Mouse (Mus musculus) adrenal gland, postnatal 14 days (tissue): Measurements from ENCODE around the gene Dexi. TPM values are rescaled to one million over a fixed set of nuclear protein-coding genes. Genes with fewer than 3 reads are reported as not detected.

Source experiments
- DNase-seq: peaks from one replicate; pipeline ENCODE4 v3.0.0; 2021; ENCODE audit warnings: mixed read lengths
- total RNA-seq: library from RNA; stranded (reverse); gene quantifications from 2 replicates; pipeline ENCODE4 v1.2.3, GENCODE M21; 2021

Dexi gene
- total RNA-seq, 1 experiment from 2014 or later, result 17.4 TPM

DNA sequence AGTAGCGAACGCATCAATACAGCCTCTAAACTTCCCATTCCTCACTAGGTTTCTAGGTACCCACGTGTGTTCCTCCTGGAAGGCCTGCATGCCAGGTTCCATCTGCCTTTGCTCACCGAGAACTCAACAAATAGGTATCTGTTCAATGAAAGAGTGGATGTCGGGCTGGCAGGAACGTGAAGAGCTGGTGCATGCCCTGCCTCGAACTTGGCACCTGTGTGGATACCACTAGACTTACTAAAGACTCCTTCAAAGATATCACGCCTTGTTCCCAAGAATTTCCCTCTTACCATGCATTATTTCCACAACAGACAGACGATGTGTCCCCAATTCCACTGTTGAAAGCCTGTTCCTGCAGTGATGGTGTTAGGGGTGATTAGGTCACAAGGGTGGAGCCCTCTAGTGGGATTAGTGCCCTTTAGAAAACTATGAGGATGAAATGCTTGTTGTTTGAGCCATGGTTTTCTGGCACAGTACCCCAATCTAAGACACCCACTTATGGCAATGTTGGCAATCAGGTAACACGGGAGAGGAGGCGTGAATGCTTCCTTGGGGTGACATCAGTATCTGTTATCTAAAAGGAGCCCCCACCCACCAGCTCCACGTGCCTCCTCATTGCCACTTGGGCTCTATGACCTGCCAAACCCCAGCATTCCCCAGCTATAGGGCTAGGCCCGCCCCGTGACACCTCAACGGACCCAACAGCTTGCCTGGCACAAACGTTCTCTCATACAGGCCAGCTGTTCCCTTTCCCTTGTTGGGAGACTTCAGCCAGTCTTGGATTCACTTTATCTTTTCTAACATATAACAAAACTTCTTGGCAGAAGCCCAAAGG, 1.9 kb downstream of the Dexi start:
- DNase-seq, result no peak

DNA sequence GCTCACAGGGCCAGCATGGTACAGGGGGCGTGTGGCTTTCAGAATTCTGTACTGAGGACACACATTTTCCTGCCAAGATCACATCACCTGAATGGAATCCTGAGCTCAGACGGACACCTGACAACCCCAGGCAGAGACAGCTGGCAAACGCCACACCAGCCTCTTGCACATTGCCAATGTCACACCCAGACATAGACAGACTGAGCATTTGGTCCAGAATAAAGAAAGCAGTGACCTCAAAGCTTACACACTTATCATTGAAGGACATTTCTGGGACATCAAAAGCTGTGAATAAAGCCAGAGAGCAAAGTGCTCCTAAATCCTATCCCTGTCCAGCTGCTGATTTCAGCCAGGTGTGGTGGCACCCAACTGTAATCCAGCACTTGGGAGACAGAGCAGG, 5.9 kb downstream of the Dexi start:
- DNase-seq, result no peak

DNA sequence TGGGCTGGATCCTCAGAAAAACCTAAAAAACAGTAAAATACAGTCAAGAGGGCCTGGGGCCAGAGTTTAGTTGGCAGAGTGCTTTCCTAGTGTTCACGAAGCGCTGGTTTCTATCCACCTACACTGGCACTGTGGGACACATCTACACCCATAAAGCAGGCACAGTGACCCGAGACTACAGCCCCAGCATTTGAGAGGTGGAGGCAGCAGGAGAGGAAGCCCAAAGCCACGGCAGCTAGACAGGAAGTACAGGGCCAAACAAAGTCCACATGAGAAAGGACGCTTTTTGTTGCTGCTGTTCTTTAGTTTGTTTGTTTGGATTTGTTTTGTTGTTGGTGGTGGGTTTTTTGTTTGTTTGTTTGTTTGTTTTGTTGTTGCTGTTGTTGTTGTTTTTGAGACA, 6.5 kb downstream of the Dexi start:
- DNase-seq, result no peak

DNA sequence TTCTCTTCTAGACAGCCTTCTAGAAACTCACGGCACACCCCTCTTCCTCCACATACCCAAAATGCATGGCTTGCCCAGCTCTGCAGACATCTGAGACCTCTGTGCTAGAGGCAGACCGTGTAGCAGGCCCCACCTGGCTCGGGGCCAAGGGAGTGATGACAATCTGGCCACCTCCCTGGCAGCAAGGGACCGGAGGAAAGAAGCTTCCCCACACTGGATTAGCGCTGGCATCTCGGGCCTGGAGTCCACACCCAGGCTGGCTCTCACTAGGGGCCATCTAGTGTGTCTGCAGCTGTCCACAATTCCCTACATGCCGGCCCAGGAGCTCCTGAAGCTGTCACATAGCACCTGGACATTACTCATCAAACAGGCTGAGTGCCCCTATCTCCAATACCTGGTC, 8.3 kb downstream of the Dexi start:
- DNase-seq, result peak; percentile 29

DNA sequence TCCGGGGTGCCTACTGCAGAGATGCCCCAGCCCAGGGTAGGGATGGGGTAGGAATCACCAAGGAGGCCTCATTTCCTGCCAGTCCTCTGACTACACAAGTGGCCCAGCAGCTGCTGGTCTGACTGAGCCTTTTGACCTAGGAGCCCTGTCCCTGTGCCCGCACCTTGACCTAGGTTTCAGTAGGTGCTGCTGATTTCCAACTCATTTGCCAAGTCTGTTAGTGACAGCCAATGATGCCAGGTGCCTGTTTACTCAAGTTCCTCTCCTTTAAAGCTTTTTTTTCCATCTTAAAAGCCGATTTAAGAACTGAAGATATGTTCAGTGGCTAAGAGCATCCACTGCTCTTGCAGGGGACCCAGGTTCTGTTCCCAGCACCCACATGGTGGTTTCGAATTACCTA, 9.1 kb downstream of the Dexi start:
- DNase-seq, result no peak

DNA sequence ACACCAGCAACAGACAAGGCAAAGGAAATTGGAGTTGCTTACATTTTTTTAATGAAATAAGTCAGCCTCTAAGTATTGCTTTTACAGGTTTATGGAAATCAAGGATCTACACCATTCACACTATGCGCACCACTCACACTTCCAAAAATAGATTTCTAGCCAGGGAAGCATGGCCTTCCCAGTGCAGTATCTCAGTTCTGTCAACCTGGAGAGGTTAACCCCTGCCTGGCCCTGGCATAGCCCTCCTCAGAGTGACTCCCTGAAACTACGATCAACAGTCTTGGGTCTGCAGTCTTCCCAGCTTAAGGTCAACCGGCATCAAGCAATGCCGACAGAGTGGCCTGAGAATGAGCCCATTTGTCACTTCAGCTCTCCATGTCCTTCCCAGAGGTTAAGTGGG, 12.7 kb downstream of the Dexi start:
- no peak for DNase-seq

DNA sequence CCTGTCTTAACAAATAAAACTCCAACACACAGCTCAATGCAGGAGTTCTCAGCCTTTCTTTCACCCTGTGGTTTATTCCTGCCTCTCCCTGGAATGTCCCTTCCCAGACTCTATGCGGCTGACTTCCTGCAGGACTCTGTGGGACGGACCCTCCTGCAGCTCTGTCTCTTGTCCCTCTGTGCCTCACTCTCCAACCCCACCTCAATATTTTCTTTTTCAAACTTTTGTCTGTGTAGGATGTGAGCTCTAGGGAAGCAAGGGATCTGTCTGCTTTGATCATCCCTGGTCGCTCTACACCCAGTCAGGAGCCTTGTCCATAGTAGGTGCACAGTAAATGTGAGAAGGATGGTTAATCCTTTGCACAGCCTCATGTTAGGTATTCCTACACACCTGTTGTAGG, 14.5 kb downstream of the Dexi start:
- DNase-seq, result no peak

DNA sequence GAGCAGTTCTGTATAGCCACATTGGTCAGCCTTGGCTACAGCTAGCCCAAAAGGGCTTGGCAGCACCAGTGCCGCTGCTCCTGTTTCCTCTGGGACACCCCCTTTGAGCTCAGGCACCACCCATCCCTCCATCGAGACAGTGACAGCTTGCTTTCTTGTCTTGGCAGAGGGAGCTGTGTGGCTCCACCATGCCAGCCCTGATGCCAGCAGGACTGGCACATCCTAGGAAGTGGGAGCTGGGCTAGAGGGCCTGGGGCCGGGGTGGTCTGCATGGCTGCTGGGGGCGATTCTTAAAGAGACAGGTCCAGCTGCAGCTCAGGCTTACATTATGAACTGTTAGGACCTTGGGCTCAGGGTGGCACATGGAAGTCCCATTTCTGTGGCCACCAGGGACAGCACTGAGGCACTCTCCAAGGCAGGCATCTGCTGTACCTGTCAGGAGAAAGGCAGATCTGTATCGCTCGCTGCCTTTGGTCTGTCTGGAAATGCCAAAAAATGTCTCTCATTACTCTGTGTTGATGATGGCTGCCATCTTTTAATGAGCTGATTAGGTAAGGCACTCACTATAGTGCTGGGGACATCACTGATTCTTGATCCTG, 15.7 kb downstream of the Dexi start:
- DNase-seq, result no peak

DNA sequence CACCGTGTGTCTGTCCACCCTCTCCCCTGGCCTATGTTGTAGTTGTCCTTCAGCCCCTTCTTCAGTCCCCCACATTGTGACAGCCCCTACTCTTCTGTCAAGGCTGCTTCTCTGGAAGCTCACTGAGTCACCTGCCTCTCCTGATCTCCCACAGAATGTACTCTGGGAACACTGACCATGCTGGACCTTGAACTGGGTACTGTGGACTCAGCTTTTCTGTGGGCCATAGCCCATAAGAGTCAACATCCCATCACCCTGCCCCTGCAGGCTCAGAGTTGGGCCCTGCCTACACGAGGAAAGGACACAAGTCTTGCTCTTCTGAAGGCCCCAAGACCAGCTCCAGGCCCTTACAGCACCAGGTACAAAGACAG, 17.3 kb downstream of the Dexi start:
- no peak for DNase-seq

DNA sequence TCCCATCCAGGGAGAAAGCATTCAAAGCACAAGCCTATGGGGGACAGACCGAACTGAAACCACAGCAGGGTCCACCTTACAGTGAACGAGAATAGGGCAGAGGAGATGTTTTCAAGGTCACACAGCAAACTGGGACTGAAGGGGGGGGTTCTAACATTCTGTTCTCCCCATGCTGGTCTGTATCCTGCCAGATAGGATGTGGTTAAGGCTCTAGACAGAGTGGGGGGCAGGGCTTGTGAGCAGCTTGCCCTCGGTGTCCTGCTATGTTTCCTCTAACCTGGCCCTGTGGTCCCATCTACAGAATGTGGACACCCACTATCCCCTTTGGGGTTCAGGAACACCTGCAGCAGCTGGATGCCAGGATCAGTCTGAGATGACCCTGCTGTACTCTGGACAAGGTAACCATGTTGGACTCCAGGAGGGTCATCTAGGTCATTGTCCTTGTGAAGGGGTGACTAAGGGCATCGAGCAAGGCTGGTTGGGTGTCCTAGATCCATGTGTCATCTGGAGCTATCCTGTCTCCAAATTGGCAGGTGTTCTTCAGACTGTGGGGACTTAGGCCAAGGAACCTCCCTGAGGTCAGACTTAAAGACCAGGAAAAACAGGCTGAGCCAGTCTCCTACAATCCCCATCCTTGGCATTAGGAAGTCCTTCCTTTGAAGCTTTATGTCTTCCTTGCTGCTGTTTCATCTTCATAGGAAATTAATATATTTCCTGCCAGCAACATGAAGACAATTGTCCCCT, 17.8 kb downstream of the Dexi start:
- no peak for DNase-seq

DNA sequence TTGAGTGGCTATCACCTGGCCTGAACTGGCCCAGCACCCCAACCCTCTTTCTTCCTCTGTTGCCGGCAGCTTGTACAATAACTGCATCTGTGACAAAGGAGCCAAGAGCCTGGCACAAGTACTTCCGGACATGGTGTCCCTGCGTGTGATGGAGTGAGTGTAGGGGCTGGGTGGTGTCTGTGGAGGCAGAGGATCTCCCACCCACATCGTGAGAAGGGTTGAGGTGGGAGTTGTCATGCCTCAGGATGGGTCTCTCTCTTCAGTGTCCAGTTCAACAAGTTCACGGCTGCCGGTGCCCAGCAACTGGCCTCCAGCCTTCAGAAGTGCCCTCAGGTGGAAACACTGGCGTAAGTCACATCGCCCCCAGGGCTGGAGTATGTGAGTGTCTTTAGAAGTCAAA, 19.2 kb downstream of the Dexi start:
- no peak for DNase-seq

DNA sequence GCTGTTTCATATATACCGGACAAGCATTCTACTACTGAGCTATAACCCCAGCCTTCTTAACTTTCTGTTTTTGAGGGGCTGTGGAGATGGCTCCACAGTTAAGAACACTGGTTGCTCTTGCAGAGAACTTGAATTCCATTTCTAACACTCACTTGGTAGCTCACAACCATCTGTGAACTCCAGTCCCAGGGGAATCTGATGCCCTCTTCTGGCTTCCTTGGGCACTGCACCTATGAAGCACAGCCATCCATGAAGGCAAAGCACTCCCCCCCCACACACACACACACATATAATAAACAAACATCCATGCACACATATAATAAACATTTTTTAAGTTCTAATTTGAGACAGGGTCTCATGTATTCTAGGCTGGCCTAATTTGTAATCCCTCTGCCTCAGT, 20.0 kb downstream of the Dexi start:
- peak; percentile 81 for DNase-seq

DNA sequence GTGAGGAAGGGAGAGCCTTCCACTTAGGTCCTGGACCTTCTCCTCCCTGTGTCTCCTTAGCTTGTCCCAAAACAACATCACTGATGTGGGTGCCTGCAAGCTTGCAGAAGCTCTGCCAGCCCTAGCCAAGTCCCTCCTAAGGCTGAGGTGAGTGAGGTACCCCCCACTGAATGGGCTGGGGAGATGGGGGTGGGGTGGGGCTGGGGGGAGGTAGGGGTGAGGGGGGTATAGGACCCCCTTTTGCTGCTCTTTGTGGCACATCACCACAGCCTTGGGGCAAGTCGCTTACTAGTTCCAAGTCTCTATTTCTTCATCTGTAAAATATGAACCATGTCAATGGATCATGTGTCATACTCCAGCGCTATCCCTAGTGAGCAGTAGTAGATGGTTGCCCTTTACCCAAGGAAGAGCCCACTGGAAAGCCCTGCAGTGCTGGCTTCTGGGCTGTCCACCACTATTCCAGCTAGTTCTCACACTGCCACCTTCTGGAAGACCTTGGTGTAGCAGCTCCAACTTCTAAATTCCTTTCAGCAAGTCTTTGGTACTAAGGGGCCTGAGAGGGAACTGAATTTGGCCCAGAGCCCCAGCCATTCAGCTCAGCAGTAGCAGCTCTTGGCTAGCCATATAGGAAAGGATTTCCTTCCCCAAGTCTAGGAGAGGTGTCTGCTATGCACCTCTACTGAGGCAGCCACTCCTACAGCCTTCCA, 21.8 kb downstream of the Dexi start:
- peak; percentile 77 for DNase-seq

DNA sequence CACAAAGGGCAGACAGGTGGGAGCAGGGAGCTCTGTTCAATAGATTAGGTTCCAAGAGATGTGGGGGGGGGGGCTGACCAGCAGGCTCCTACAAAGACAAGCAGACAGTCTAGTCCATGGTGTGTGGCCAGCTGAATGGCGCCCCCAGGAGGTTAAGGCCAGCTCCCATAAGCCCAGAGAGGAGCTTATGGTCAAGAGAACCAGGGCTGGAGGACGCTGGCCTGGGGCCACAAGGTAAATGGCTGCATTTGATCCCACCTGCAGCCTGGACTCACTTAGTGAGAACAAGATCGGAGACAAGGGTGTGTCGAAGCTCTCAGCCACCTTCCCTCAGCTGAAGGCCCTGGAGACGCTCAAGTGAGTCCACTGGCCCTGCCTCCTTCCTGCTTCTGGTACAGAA, 24.8 kb downstream of the Dexi start:
- DNase-seq, result no peak

DNA sequence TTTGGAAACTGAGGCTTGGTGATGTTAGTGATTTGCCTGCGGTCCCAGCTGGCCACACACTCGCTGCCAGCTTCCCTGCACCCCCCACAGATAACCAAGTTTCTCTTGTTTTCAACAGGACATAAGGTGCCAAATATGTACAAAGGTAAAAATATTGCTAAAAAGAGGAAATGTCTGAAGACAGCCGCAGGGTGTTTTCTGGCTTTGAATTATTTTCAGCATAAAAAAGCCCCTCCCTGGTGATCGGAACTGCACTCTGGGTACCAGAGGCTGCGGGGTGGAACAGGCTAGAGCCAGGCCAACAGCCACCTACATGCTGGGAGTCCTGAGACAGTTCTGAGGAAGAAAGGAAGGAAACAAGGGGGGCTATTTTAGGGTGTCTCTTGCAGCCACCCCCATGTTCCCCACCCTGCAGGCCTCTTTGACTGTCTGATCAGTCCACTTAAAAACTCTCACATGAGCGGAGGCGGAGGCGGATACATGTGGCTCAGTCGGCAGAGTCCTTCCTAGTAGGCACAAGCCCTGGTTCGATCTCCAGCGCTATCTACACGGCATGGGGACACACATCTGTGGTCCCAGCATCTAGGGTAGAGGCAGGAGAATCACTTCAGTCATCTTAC, 26.8 kb downstream of the Dexi start:
- no peak for DNase-seq

DNA sequence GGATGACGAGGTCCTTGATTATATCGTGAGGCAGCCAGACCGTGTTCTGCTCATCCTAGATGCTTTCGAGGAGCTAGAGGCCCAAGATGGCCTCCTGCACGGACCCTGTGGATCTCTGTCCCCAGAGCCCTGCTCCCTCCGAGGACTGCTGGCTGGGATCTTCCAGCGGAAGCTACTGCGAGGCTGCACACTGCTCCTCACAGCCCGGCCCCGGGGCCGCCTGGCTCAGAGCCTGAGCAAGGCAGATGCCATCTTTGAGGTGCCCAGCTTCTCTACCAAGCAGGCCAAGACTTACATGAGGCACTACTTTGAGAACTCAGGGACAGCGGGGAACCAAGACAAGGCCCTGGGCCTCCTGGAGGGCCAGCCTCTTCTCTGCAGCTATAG, 31.7 kb downstream of the Dexi start:
- DNase-seq, result no peak

DNA sequence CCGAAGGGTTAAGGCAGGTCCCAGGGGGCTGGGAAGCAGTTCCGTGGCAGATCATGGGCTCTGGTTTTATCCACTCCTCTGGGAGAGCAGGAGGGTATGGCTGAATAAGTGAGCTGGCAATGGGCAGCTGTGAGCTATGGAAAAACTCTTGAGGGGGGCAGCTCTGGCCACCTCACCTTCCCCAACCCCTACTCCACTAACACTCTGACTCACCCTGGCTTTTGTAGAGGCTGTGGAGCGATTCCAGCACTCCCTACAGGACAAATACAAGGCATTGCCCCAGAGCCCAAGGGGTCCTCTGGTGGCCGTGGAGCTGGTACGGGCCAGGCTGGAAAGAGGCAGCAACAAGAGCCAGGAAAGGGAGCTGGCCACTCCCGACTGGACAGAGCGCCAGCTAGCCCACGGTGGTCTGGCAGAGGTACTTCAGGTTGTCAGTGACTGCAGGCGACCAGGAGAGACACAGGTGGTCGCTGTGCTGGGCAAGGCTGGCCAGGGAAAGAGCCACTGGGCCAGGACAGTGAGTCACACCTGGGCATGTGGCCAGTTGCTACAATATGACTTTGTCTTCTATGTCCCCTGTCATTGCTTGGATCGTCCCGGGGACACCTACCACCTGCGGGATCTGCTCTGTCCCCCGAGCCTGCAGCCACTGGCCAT, 32.2 kb downstream of the Dexi start:
- DNase-seq, result peak; percentile 50

DNA sequence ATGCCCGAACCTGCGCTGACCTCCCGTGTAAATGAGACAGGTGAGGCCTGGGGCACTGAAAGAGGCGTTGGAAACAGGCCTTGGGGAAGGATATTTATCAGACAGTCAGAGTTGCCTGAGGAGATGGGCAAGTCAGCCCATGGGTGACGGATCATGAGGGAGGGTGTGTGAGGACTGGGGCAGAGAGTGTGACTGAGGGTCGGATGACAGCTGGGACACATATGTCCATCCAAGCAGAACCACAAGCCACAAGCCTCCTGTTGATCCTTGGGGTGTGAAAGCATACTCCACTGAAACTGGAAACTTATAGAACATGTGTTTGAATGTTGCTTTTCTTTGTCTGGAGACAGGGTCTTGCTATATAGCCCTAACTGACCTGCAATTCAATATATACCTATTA, 34.2 kb downstream of the Dexi start:
- DNase-seq, result no peak

DNA sequence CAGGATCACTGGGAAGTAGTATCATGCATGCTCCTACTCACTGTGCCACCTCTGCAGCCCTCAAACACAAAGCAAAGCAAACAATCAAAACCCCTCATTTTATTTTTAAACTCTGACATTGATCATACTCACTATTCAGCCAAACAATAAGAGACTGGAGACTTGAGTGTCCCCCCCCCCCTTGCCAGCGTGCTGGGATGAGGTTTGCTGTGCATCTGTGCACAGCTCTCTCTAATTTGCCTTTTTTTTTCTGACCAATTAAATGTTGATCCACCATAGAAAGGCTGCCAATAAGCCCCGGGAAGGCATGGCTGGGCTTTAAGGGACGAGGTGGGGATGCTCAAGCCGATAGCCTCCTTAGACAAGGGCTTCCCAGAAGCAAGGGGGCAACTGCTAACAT, 35.4 kb downstream of the Dexi start:
- DNase-seq, result no peak

DNA sequence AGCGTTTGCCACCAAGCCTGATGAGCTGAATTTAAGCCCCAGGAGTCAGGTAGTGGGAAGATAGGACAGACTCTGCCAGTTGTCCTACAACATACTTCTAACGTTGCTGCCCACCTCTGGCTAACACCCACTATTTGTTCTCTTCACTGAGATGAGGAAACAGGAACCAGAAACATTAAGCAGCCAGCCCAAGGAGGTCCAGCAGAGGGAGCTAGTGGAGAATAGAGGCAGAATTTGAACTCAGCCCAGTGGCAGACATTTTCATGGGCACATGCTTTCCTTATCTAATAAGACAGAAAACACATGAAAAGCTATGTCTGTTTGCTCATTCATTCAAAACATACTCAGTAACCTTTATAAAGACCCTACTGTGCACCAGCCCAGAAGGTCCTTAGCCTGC, 39.8 kb downstream of the Dexi start:
- DNase-seq, result no peak

DNA sequence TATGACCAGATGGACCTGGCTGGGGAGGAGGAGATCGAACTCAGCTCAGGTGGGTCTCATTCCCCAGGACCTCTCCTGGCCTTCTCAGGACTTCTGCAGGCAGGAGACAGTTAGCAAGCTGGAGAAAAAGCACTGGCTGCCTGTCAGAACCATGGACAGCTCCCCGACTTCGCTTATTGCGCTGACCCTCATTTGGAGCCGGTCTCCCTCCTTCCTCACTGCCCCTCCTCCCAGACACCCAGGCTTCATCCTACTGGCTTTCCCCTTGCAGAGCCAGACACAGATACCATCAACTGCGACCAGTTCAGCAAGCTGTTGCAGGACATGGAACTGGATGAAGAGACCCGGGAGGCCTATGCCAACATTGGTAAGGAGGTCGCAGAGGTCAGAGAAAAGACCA, 41.0 kb downstream of the Dexi start:
- DNase-seq, result peak; percentile 77

DNA sequence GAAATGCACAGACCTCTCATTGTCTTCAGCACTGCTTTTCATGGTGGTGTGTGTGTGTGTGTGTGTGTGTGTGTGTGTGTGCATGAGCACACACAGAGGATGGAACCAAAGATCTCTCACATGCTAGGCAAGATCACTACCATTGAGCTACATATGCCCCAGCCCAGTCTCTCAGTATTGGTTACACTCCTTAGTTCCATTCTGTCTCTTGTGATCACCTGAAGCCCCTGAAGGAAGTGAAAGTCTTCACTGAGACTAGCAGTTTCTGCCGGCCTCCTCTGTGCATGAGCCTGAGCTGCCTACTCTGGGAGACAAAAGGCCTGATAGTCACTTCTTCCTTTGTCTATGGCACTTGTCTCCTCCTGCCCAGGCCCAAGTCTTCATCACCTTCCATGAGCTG, 43.7 kb downstream of the Dexi start:
- DNase-seq, result no peak
